Mouse (Mus musculus) intestine, postnatal 0 days (tissue): ENCODE results near the gene Exosc6. TPM values are rescaled to one million over a fixed set of nuclear protein-coding genes. Genes with fewer than 3 reads are reported as not detected.

ENCODE experiments used
- ATAC-seq: fragments of 200-750 bp; cut with Nextera tagmentation; 2 replicates; pipeline ENCODE4 v1.8.0; 2017; ENCODE audit warnings: mild to moderate bottlenecking, moderate TSS enrichment, moderate library complexity
- H3K27ac ChIP-seq: fragments of 300-500 bp; sonication (generic); 2 replicates; pipeline ENCODE4 v1.5.1; 2014; ENCODE audit warnings: mild to moderate bottlenecking, low read depth, low read length, moderate library complexity
- H3K27me3 ChIP-seq: fragments of 300-500 bp; sonication (generic); replicated peaks from 2 replicates; pipeline ENCODE4 v1.6.1; 2014; ENCODE audit warnings: low read length, mixed read lengths; ENCODE audit not compliant: control insufficient read depth, insufficient read depth
- H3K36me3 ChIP-seq: fragments of 300-500 bp; sonication (generic); 2 replicates; pipeline ENCODE4 v1.6.1; 2014; ENCODE audit warnings: mild to moderate bottlenecking, moderate library complexity; ENCODE audit not compliant: control insufficient read depth, insufficient read depth
- H3K4me1 ChIP-seq: fragments of 300-500 bp; sonication (generic); replicated peaks from 2 replicates; pipeline ENCODE4 v1.6.1; 2014; ENCODE audit warnings: antibody characterized with exemption, low read length, mixed read lengths; ENCODE audit not compliant: control insufficient read depth, insufficient read depth
- H3K4me2 ChIP-seq: fragments of 300-500 bp; sonication (generic); replicated peaks from 2 replicates; pipeline ENCODE4 v1.6.1; 2014; ENCODE audit warnings: low read depth, mild to moderate bottlenecking, moderate library complexity
- H3K4me3 ChIP-seq: fragments of 300-500 bp; sonication (generic); 2 replicates; pipeline ENCODE4 v1.5.1; 2014; ENCODE audit warnings: low read depth, low read length
- H3K9ac ChIP-seq: fragments of 300-500 bp; sonication (generic); 2 replicates; pipeline ENCODE4 v1.6.1; 2014; ENCODE audit warnings: mild to moderate bottlenecking, low read depth, low read length
- H3K9me3 ChIP-seq: fragments of 300-500 bp; sonication (generic); 2 replicates; pipeline ENCODE4 v1.6.1; 2016; ENCODE audit warnings: mixed run types; ENCODE audit not compliant: control insufficient read depth
- CTCF ChIP-seq: sonication (generic); IDR thresholded peaks from 2 replicates; pipeline ENCODE4 v1.5.1; 2016; ENCODE audit warnings: low read depth, mild to moderate bottlenecking, control low read depth, antibody characterized with exemption, moderate library complexity
- WGBS: fragments of 180-500 bp; shearing (Covaris S2); extraction: QIAGEN DNeasy Blood & Tissue Kit; methylation state at CpG from one replicate; pipeline ENCODE4 v1.1.7; 2014; 5-methylcytosine and 5-hydroxymethylcytosine counted together
- polyA plus RNA-seq: library from polyadenylated mRNA; unstranded; fragments of >200 nt; fragmentation: Nextera tagmentation; extraction: Ambion mirVana; gene quantifications from 2 replicates; pipeline ENCODE4 v1.2.1, GENCODE M21; 2015

Exosc6 gene
- polyA plus RNA-seq, 1 experiment from 2014 or later = 8.4 TPM

DNA sequence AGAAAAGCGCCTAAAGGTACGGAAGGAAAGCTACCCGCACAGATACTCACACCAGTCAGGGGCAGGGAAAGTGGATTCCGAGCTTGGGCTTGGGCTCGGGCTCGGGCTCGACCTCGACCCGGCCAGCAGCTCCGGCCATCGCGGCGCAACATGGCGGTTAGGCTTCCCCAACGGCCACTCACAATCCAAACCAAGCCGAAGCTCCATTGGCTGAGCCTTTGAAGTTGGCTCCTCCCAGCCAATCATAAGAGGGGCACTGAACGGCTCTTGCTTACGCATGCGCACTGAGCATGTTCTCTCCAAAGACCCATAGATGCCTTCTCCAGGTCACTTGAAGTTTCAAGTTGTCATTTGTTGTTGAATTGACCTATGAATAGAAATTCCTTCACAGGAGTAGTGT lies 24.6 kb upstream of the Exosc6 start, which contains the start of gene Ddx19b:
TSS of gene Ddx19b (minus strand) at position 180 of the 400 bp plus-strand sequence.
- WGBS = 95% methylated on average over 19 of the region's 19 CpGs
- Histone ChIP-seq H3K4me1 (peaks cover 4% of the 10 kb centered on the region; the same call in 1 of the 2 replicates), H3K9me3 (no peaks in the 10 kb centered on the region), H3K9ac (no peak within 1 kb of the TSS), H3K36me3 (peaks cover under 1% of the 10 kb centered on the region; the same call in 1 of the 2 replicates), H3K27ac (no peak within 1 kb of the TSS), H3K4me2 (no peak within 1 kb of the TSS), H3K4me3 (no peak within 1 kb of the TSS), H3K27me3 (no peaks in the 10 kb centered on the region)
- no peak for TF ChIP-seq CTCF
- ATAC-seq = no peak

DNA sequence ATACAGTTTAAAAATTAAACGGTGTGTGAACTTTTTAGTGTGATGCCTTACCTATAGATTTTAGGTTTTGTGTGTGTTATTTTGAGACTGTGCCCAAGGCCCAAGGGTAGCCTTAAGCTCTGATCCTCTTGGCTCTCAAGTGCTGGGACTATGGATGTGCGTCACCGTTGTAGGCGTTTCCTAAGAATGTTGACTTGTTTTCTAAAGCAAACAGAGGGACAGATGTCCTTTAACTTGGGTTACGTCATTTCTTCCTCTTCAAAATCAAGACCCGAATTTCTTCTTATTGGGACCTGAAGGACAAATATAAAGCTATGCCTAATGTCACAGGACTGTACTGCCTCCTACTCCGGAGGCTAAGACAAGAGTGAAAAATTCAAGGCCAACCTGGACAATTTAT lies 23.2 kb upstream of the Exosc6 start, which contains the start of gene Aars:
TSS of gene Aars (plus strand) at position 229 of the 400 bp plus-strand sequence.
- Histone ChIP-seq H3K4me3 (peak within 1 kb of the TSS; percentile 77), H3K4me1 (peaks cover 4% of the 10 kb centered on the region; the same call in 1 of the 2 replicates), H3K36me3 (peaks cover 9% of the 10 kb centered on the region), H3K27me3 (no peaks in the 10 kb centered on the region), H3K9me3 (no peaks in the 10 kb centered on the region), H3K27ac (peak within 1 kb of the TSS; percentile 74), H3K4me2 (peak within 1 kb of the TSS; percentile 75), H3K9ac (peak within 1 kb of the TSS; percentile 66)
- no peak for TF ChIP-seq CTCF
- 90% methylated on average over 7 of the region's 7 CpGs for WGBS
- ATAC-seq = no peak

DNA sequence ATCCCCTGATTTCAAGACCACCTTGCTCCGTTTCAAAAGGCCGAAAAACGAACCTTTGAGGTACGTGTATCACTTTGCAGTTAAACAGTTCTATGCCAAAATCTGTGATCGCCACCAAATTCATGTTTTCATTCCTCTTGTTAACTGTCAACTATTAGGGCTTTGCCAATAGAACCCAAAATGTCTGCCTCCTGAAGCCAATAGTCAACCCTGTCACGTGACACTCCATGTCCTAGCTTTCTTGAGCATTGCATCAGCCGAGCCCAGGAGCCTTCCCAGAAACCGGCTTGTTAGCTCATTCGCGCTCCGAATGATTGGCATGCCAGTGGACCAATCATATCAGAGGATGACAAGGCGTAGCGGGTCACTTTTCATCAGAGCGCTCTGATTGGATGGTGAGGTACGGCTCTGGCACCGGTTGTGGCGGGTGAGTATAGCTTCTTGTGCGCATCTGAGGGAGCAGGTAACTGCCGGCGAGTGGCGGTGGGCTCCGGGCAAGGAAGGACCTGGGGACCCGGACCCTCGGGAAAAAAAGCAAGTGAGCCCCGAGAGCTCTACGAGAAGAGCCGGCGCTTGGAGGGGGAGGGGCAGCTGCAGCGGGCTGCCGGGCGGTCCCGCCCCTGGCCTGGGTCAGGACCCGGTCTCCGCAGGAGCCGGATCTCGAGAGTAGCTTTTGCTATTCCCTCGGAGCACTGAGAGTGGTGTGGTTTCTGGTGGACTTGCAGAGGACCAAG lies 22.5 kb upstream of the Exosc6 start:
- no peaks in the 10 kb centered on the region for H3K9me3 ChIP-seq
- peak overlapping the region; percentile 66 for H3K9ac ChIP-seq
- no peaks in the 10 kb centered on the region for H3K4me1 ChIP-seq
- 6% methylated on average over 37 of the region's 37 CpGs for WGBS
- H3K36me3 ChIP-seq = peaks cover 15% of the 10 kb centered on the region
- TF ChIP-seq CTCF = no peak
- no peaks in the 10 kb centered on the region for H3K27me3 ChIP-seq
- H3K27ac ChIP-seq = peak overlapping the region; percentile 74
- ATAC-seq = peak; percentile 99
- H3K4me2 ChIP-seq = peak overlapping the region; percentile 75
- H3K4me3 ChIP-seq = peak overlapping the region; percentile 77

- peaks cover 21% of the 10 kb centered on the region for H3K36me3 ChIP-seq
- peak overlapping the region; percentile 74 for H3K27ac ChIP-seq
- peak overlapping the region; percentile 66 for H3K9ac ChIP-seq
- no peaks in the 10 kb centered on the region for H3K27me3 ChIP-seq
- peak overlapping the region; percentile 75 for H3K4me2 ChIP-seq
- no peak for TF ChIP-seq CTCF
- peak; percentile 6; the same call in 1 of the 2 replicates for ATAC-seq
- no peaks in the 10 kb centered on the region for H3K9me3 ChIP-seq
- 18% methylated on average over 12 of the region's 12 CpGs for WGBS
- H3K4me3 ChIP-seq = peak overlapping the region; percentile 77
- no peaks in the 10 kb centered on the region for H3K4me1 ChIP-seq
Measured at GRCm38 (mm10) chr8:111034276-111034675, 21.9 kb upstream of the Exosc6 start.

DNA sequence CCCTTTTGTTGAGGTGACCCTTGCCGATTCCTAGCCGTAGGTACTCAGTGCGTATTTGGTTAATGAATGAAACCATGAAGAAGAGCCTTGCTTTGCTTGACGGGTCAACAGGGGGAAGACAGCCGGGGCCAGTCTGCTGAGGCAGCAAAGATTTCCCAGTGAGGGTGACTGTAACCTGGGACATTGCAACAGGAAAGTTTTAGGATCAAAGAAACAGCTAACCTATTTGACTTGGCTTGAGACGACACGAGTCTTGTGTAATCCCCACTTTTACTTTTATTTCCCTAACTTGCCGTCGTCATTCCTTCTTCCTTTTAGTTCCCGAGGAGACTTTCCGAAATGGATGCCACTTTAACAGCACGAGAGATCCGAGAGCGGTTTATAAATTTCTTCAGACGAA lies 19.5 kb upstream of the Exosc6 start:
- WGBS = 91% methylated on average over 15 of the region's 15 CpGs
- no peak overlapping the region for H3K4me3 ChIP-seq
- no peaks in the 10 kb centered on the region for H3K27me3 ChIP-seq
- no peak for TF ChIP-seq CTCF
- H3K9ac ChIP-seq = no peak overlapping the region
- H3K4me1 ChIP-seq = no peaks in the 10 kb centered on the region
- no peak overlapping the region for H3K27ac ChIP-seq
- no peak for ATAC-seq
- H3K4me2 ChIP-seq = no peak overlapping the region
- H3K9me3 ChIP-seq = no peaks in the 10 kb centered on the region
- peaks cover 44% of the 10 kb centered on the region for H3K36me3 ChIP-seq

DNA sequence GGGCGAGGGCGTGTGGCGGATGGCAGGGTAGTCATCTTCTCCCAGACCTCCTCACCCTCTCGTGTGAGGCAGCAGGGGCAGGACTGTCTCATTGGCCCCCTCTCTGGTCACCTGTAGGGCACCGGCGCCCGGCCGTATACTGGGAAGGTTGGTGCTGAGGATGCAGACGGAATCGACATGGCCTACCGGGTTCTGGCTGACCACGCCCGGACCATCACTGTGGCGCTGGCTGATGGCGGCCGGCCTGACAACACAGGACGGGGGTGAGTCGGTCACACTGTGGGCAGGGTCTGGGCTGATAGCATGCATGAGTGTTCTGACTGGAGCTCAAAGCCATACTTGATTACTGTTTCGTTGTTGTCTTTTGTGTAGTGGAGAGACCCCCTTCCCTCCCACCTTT lies 13.6 kb upstream of the Exosc6 start:
- no peak overlapping the region for H3K4me2 ChIP-seq
- H3K9ac ChIP-seq = no peak overlapping the region
- ATAC-seq = no peak
- no peak for TF ChIP-seq CTCF
- H3K9me3 ChIP-seq = no peaks in the 10 kb centered on the region
- no peak overlapping the region for H3K27ac ChIP-seq
- H3K27me3 ChIP-seq = no peaks in the 10 kb centered on the region
- peaks cover 93% of the 10 kb centered on the region for H3K36me3 ChIP-seq
- H3K4me3 ChIP-seq = no peak overlapping the region
- H3K4me1 ChIP-seq = no peaks in the 10 kb centered on the region
- 95% methylated on average over 19 of the region's 19 CpGs for WGBS
